Mouse (Mus musculus) lung, embryonic 16.5 days (tissue): ENCODE measurements at regions not wholly inside any gene's neighbourhood (a gene's known extent, or its start where the extent isn't known, plus 50 kb on each side); places are given as distances from the start of the nearest gene placed in this dataset.

Experiments used
- ATAC-seq: fragments of 200-750 bp; cut with Nextera tagmentation; 2 replicates; pipeline ENCODE4 v1.8.0; 2017; ENCODE audit warnings: low read depth, mild to moderate bottlenecking, moderate library complexity
- H3K27ac ChIP-seq: fragments of 300-500 bp; sonication (generic); 2 replicates; pipeline ENCODE4 v1.5.1; 2014; ENCODE audit warnings: mild to moderate bottlenecking, control low read depth, low read length
- H3K27me3 ChIP-seq: fragments of 300-500 bp; sonication (generic); 2 replicates; pipeline ENCODE4 v1.6.1; 2014; ENCODE audit warnings: low read depth, low read length, mixed read lengths; ENCODE audit not compliant: control insufficient read depth, insufficient read depth
- H3K36me3 ChIP-seq: fragments of 300-500 bp; sonication (generic); 2 replicates; pipeline ENCODE4 v1.6.1; 2014; ENCODE audit warnings: low read length; ENCODE audit not compliant: control insufficient read depth, insufficient read depth
- H3K4me1 ChIP-seq: fragments of 300-500 bp; sonication (generic); replicated peaks from 2 replicates; pipeline ENCODE4 v1.6.1; 2014; ENCODE audit warnings: low read length, mixed read lengths; ENCODE audit not compliant: control insufficient read depth, insufficient read depth
- H3K4me2 ChIP-seq: fragments of 300-500 bp; sonication (generic); 2 replicates; pipeline ENCODE4 v1.6.1; 2014; ENCODE audit warnings: low read depth, low read length, control low read depth
- H3K4me3 ChIP-seq: fragments of 300-500 bp; sonication (generic); 2 replicates; pipeline ENCODE4 v1.5.1; 2014; ENCODE audit warnings: mild to moderate bottlenecking, low read length, control low read depth
- H3K9ac ChIP-seq: fragments of 300-500 bp; sonication (generic); 2 replicates; pipeline ENCODE4 v1.6.1; 2014; ENCODE audit warnings: low read length, control low read depth
- H3K9me3 ChIP-seq: fragments of 300-500 bp; sonication (generic); 2 replicates; pipeline ENCODE4 v1.6.1; 2016; ENCODE audit warnings: low read length; ENCODE audit not compliant: control insufficient read depth
- WGBS: fragments of 180-500 bp; shearing (Covaris S2); extraction: QIAGEN DNeasy Blood & Tissue Kit; methylation state at CpG from one replicate; pipeline ENCODE4 v1.1.7; 2014; 5-methylcytosine and 5-hydroxymethylcytosine counted together

DNA sequence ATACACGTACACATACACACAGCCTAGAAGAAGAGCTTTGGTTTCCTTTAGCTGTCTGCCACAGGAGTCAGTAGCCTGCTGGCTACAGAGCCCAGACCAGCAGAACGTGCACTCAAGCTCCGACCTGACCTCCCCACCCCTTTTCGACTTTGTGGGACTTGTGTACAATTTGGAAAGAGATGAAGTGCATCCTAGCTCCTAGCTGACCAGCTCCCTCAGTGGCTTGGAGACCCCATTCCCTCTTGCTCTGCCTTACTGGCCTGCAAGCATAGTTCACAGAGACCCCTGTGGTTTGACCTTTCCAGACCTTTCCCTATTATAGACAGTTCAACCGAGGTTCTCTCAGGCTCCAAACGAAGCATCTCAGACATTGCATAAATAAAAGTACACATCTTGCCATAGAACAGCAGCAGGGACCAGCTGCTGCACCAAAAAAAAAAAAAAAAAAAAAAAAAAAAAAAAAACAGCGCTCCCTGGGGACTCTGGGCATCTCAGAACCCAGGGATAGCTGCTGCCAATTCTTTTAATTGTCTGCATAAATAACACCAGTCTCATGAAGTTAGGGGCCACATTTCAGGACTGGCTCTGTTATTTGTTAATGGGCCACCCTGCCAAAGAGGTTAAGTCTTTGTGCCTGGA, 188.2 kb upstream of the Ankrd55 start:
- H3K9me3 ChIP-seq, result no peaks in the 10 kb centered on the region
- peak overlapping the region; percentile 81 for H3K9ac ChIP-seq
- peak overlapping the region; percentile 95 for H3K27ac ChIP-seq
- H3K4me2 ChIP-seq, result peak overlapping the region; percentile 95
- peaks cover 13% of the 10 kb centered on the region for H3K4me1 ChIP-seq
- H3K36me3 ChIP-seq, result no peaks in the 10 kb centered on the region
- H3K4me3 ChIP-seq, result peak overlapping the region; percentile 60
- 44% methylated on average over 7 of the region's 7 CpGs for WGBS
- ATAC-seq, result peak; percentile 65
- no peaks in the 10 kb centered on the region for H3K27me3 ChIP-seq

DNA sequence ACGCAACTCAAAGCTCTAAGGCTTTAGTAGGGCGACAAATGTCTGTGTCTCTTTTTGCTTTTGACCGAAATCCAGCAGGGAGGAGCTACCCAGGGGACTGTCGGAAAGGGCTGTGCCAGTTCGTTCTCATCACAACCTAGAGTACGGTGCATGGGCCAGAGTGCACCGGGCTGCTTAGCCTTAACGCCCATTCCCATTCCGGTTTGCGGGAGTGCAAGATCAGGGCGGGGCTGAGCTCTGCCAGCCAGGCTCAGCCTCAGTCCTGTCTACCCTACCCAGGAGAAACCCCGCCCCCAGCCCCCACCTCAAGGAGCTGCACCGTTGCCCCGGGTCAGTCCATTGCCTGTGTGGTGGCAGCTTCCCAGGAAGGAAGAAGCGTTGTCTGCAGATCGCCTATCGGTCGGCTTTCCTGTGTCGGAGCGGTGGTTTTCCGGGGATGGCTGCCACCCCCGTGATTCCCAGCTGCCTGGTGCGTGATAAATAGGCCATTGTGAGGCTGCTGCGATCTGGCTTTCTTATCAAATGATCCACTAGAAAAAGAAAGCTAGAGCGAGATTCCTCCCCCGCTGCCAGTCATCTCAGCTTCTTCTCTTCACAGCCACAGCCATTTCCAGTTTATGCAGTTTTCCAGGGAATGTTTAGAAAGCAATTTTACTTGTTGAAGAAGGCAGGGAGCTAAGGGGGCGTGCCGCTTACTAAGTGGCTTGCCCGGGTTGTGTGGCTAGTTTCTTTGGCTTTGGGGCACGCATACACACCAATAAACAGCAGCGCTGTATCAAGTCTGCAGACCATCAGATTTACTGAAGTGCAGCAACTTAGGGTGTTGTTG, 187.4 kb upstream of the Ankrd55 start:
- Histone ChIP-seq H3K9me3 (no peaks in the 10 kb centered on the region), H3K36me3 (no peaks in the 10 kb centered on the region), H3K27ac (peak overlapping the region; percentile 95), H3K4me2 (peak overlapping the region; percentile 95), H3K9ac (peak overlapping the region; percentile 81), H3K4me3 (peak overlapping the region; percentile 60), H3K27me3 (no peaks in the 10 kb centered on the region), H3K4me1 (peaks cover 13% of the 10 kb centered on the region)
- ATAC-seq, result peak; percentile 86
- 3% methylated on average over 31 of the region's 31 CpGs for WGBS

DNA sequence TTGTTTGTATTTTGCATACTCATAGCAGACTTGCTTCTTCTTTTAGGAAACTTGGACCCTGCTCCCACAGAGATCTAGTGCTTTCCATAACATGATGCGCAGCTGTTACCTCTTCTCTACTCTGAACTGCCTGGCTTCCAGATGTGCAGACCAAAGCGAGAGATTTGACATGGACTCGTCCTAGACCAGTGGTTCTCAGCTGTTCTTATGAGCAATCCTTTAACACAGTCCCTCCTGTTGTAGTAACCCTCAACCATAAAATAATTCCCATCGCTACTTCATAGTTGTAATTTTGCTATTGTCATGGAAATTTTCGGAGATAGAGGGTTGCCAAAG, 186.9 kb upstream of the Ankrd55 start:
- Histone ChIP-seq H3K9ac (peak overlapping the region; percentile 81), H3K4me3 (peak overlapping the region; percentile 60), H3K27ac (peak overlapping the region; percentile 95), H3K9me3 (no peaks in the 10 kb centered on the region), H3K36me3 (no peaks in the 10 kb centered on the region), H3K4me2 (peak overlapping the region; percentile 95), H3K4me1 (peaks cover 13% of the 10 kb centered on the region), H3K27me3 (no peaks in the 10 kb centered on the region)
- ATAC-seq, result no peak
- 49% methylated on average over 5 of the region's 5 CpGs for WGBS

DNA sequence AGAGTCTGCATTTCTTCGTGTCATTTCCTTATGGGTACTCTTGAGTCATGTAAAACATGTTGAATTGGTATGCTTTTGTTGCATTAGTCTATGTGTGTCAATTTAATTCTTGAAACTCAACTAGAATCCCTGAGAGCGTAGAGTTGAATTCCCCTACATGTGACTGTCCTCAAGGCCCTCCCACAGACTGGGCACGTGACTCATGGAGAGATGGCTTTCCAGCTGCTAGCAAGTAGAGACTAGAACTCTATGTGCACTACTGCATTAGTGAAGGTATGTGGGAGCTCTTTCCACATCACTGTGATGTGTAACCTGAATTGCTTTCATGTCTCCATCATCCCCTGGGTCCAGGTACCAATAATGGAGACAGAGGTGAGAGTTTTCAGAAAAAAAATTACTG, 182.3 kb upstream of the Ankrd55 start:
- 82% methylated on average over 3 of the region's 3 CpGs for WGBS
- Histone ChIP-seq H3K4me1 (peaks cover 8% of the 10 kb centered on the region; the same call in 1 of the 2 replicates), H3K9me3 (no peaks in the 10 kb centered on the region), H3K36me3 (no peaks in the 10 kb centered on the region), H3K9ac (no peak overlapping the region), H3K4me2 (no peak overlapping the region), H3K27ac (no peak overlapping the region), H3K4me3 (no peak overlapping the region), H3K27me3 (no peaks in the 10 kb centered on the region)
- no peak for ATAC-seq

DNA sequence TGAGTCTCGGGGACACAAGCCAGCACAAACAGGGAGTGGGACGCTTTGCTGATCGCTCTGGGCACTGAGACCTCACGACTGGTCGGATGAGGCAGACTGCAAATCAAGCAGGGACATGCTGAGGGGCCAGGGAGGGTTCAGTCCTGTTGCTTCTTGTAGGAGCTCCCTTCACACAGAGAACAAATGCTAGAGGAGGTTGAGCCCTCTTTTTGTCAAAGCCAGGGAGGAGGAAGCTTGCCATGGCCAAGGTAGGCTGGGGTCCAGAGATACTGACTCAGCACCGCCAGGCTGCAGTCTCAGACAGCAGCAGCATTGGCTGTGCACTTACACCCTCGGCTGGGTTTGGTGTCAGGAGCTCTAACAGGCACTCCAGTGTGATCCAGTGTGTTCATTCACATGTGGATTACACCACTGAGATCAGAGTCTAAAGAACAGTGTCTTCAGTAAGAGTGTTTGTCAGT, 173.5 kb upstream of the Ankrd55 start:
- no peak for ATAC-seq
- Histone ChIP-seq H3K4me2 (no peak overlapping the region), H3K27me3 (no peaks in the 10 kb centered on the region), H3K4me1 (peaks cover 8% of the 10 kb centered on the region), H3K27ac (no peak overlapping the region), H3K9me3 (no peaks in the 10 kb centered on the region), H3K9ac (no peak overlapping the region), H3K36me3 (no peaks in the 10 kb centered on the region), H3K4me3 (no peak overlapping the region)
- WGBS, result 74% methylated on average over 7 of the region's 7 CpGs

DNA sequence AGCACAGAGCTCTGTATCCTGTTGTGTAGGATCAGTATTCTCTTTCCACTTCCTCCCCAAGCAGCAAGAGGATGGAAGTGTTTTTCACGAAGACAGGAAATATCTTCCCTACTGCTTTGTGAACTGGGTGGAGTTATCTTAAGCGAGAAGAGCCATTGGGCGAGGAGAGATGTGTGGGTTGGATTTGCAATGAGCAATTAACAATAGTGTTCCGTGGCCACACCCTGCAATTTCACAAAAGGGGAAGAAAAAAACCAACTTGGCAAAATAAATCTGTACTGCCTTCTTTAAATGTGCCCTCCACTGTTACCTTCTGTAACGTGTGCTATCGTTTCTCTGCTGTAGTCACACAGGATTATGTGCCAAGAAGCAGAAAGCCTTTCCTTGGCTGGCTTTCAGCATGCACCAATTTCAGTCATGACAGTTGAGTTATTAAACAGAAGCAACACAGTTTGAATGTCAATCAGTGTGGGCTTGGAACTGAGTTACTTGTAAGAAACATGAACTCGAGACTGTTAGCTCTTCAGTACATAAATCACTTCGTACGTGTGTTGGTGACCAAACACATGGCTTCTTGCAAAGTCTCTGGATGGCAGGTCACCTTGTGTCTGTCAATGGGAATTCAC, 172.0 kb upstream of the Ankrd55 start:
- H3K27ac ChIP-seq, result peak overlapping the region; percentile 37; the same call in 1 of the 2 replicates

DNA sequence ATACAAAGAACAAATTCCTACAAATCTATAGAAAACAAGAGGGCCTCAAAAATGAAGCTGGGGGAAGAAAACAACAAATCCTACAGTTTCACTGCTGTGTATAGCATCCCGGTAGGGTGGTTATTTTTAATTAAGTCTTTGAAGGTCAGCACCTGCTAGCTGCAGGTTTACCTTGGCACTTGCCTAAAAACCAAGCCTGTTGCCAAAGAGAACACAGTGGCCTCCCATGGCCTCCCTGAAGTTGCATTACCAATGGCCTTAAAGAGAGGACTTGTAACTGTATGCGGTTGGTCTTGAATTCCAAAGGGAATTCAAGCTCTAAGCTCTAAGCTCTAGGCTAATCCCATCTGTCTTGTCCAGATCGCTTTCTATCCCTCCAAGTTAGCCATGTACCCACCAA, 169.7 kb upstream of the Ankrd55 start:
- Histone ChIP-seq H3K27ac (no peak overlapping the region), H3K9me3 (no peaks in the 10 kb centered on the region), H3K4me3 (no peak overlapping the region), H3K27me3 (no peaks in the 10 kb centered on the region), H3K4me2 (no peak overlapping the region), H3K36me3 (no peaks in the 10 kb centered on the region), H3K9ac (no peak overlapping the region), H3K4me1 (peaks cover 23% of the 10 kb centered on the region)
- ATAC-seq, result no peak
- 94% methylated on average over 3 of the region's 3 CpGs for WGBS

More for the DNA sequence above, 172.0 kb upstream of the Ankrd55 start:
- Histone ChIP-seq H3K36me3 (no peaks in the 10 kb centered on the region), H3K4me3 (no peak overlapping the region), H3K27me3 (no peaks in the 10 kb centered on the region), H3K4me1 (peaks cover 20% of the 10 kb centered on the region), H3K9ac (no peak overlapping the region), H3K9me3 (no peaks in the 10 kb centered on the region), H3K4me2 (0 out of 2 replicates have a peak overlapping the region, but pooled peaks have one; percentile 6)
- 49% methylated on average over 9 of the region's 9 CpGs for WGBS
- peak; percentile 55 for ATAC-seq

DNA sequence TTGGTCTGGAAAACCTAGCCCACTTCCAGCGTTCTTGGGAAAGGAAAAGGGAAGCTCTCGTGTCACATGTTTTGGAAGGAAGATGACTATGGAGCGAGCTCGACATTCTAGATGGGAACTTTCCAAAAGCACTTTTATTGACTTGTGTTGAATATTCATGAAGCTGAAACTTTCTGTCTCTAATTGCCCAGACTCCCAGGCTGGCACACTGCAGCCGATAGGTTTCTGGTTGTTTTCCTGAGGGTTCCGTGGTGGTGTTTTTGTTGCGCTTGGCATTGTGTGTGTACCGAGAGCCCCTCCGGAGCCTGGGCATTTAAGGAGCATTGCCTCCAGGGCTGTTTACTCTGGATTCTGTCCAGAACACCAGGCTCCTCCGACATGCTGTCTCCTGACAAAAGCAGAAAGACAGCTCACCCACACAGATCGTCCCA, 168.6 kb upstream of the Ankrd55 start:
- H3K4me3 ChIP-seq, result no peak overlapping the region
- 42% methylated on average over 11 of the region's 11 CpGs for WGBS
- H3K36me3 ChIP-seq, result no peaks in the 10 kb centered on the region
- peaks cover 23% of the 10 kb centered on the region for H3K4me1 ChIP-seq
- no peaks in the 10 kb centered on the region for H3K27me3 ChIP-seq
- no peak for ATAC-seq
- no peaks in the 10 kb centered on the region for H3K9me3 ChIP-seq
- no peak overlapping the region for H3K9ac ChIP-seq
- no peak overlapping the region for H3K4me2 ChIP-seq
- H3K27ac ChIP-seq, result no peak overlapping the region

DNA sequence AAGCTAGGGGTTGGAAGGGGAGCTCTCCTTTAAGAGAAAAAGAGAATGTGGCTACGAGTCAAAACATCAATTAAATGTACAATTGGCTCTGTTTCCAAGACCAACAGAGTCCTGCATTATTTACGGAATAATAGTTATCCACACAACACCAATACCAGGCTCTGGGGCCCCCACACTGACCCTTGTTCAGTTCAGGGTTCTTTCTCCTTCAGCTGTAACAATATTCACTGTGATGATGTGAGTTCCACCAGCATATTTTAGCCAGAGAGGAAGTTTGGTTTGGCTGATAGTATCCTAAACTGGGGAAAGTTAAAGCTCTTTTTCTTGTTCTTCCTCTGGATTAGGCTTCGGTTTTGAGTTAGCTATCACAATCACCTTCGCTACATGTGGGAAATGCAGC, 167.9 kb upstream of the Ankrd55 start:
- 63% methylated on average over 4 of the region's 4 CpGs for WGBS
- Histone ChIP-seq H3K36me3 (no peaks in the 10 kb centered on the region), H3K4me1 (peaks cover 23% of the 10 kb centered on the region), H3K27ac (no peak overlapping the region), H3K4me2 (no peak overlapping the region), H3K9me3 (no peaks in the 10 kb centered on the region), H3K4me3 (no peak overlapping the region), H3K9ac (no peak overlapping the region), H3K27me3 (no peaks in the 10 kb centered on the region)
- no peak for ATAC-seq
